Mouse (Mus musculus): Measurements from ENCODE around the gene Notum.
A peak's percentile ranks its signal among the peaks of the same experiment; 100 is the strongest.
"Not testable (repeated sequence)": the region's sequence is repeated elsewhere in the genome, so short reads cannot be mapped to it uniquely, and the experiment has no call there.

Gene Notum

GRCm38 (mm10) chr11:120661076-120661460, at the start of gene Notum:
Gene Notum, minus strand, starts transcription at chr11:120661175.
- DNase-seq, result no peak

- DNase-seq, result no peak
Measured at GRCm38 (mm10) chr11:120710672-120711071, 49.7 kb upstream of the Notum start.

GRCm38 (mm10) chr11:120709551-120709950, 48.6 kb upstream of the Notum start:
- no peak for DNase-seq

GRCm38 (mm10) chr11:120707969-120708368, 47.0 kb upstream of the Notum start:
- DNase-seq, result no peak

GRCm38 (mm10) chr11:120707225-120707624, 46.2 kb upstream of the Notum start:
- DNase-seq, result peak; percentile 53

GRCm38 (mm10) chr11:120706120-120706519, 45.1 kb upstream of the Notum start:
- DNase-seq, result no peak

- peak; percentile 90 for DNase-seq
Measured at GRCm38 (mm10) chr11:120704486-120705325, 43.7 kb upstream of the Notum start.

- no peak for DNase-seq
Measured at GRCm38 (mm10) chr11:120703696-120704454, 42.9 kb upstream of the Notum start.

- DNase-seq, result peak; percentile 71
Measured at GRCm38 (mm10) chr11:120697741-120698140, 36.8 kb upstream of the Notum start.

GRCm38 (mm10) chr11:120696568-120696967, 35.6 kb upstream of the Notum start:
- no peak for DNase-seq

GRCm38 (mm10) chr11:120695641-120696040, 34.7 kb upstream of the Notum start:
- no peak for DNase-seq

GRCm38 (mm10) chr11:120695184-120695583, 34.2 kb upstream of the Notum start:
- DNase-seq, result no peak

GRCm38 (mm10) chr11:120693461-120693860, 32.5 kb upstream of the Notum start:
- DNase-seq, result no peak

GRCm38 (mm10) chr11:120692471-120693011, 31.6 kb upstream of the Notum start:
- no peak for DNase-seq

- DNase-seq, result no peak
Measured at GRCm38 (mm10) chr11:120689365-120689764, 28.4 kb upstream of the Notum start.

- no peak for DNase-seq
Measured at GRCm38 (mm10) chr11:120686650-120687272, 25.8 kb upstream of the Notum start.

GRCm38 (mm10) chr11:120684660-120685059, 23.7 kb upstream of the Notum start:
- DNase-seq, result no peak

- DNase-seq, result no peak
Measured at GRCm38 (mm10) chr11:120684086-120684485, 23.1 kb upstream of the Notum start.

- no peak for DNase-seq
Measured at GRCm38 (mm10) chr11:120683536-120683935, 22.6 kb upstream of the Notum start.

- no peak for DNase-seq
Measured at GRCm38 (mm10) chr11:120682683-120683082, 21.7 kb upstream of the Notum start.

GRCm38 (mm10) chr11:120679909-120680308, 18.9 kb upstream of the Notum start:
- peak; percentile 32 for DNase-seq

GRCm38 (mm10) chr11:120676951-120677350, 16.0 kb upstream of the Notum start:
- no peak for DNase-seq

- DNase-seq, result not testable (repeated sequence)
Measured at GRCm38 (mm10) chr11:120675875-120676274, 14.9 kb upstream of the Notum start.

Data from retina, postnatal 1 day (tissue).